Mouse (Mus musculus) CD4-positive, CD25-positive, alpha-beta regulatory T cell, adult 2 months (primary cell): ENCODE measurements around the gene Cog6.
A peak's percentile ranks its signal among the peaks of the same experiment; 100 is the strongest.

ENCODE experiments used
- DNase-seq: peaks from one replicate; pipeline ENCODE4 v3.0.0-alpha.2; 2012; ENCODE audit warnings: low read depth, low spot score

The Cog6 gene

GRCm38 (mm10) chr3:52962391-52962790 lies 54.6 kb downstream of the Cog6 start:
- no peak for DNase-seq

- DNase-seq, result peak; percentile 39
These were observed 55.4 kb downstream of the Cog6 start for GRCm38 (mm10) chr3:52961661-52962060.

- DNase-seq, result no peak
These were observed 56.1 kb downstream of the Cog6 start for GRCm38 (mm10) chr3:52960951-52961350.

- DNase-seq, result no peak
These were observed 58.5 kb downstream of the Cog6 start for GRCm38 (mm10) chr3:52958444-52959120.

GRCm38 (mm10) chr3:52957861-52958260 lies 59.2 kb downstream of the Cog6 start:
- DNase-seq, result no peak

- no peak for DNase-seq
These were observed 60.8 kb downstream of the Cog6 start for GRCm38 (mm10) chr3:52956236-52956635.

- no peak for DNase-seq
These were observed 61.5 kb downstream of the Cog6 start for GRCm38 (mm10) chr3:52955481-52956019.

GRCm38 (mm10) chr3:52954656-52955055 lies 62.4 kb downstream of the Cog6 start:
- DNase-seq, result peak; percentile 66

- DNase-seq, result no peak
These were observed 63.2 kb downstream of the Cog6 start for GRCm38 (mm10) chr3:52953831-52954230.

GRCm38 (mm10) chr3:52948824-52949223 lies 68.2 kb downstream of the Cog6 start:
- DNase-seq, result no peak

GRCm38 (mm10) chr3:52947444-52947843 lies 69.6 kb downstream of the Cog6 start:
- DNase-seq, result no peak

GRCm38 (mm10) chr3:52940832-52941468 lies 76.1 kb downstream of the Cog6 start:
- DNase-seq, result no peak

GRCm38 (mm10) chr3:52938398-52938797 lies 78.6 kb downstream of the Cog6 start:
- no peak for DNase-seq

GRCm38 (mm10) chr3:52937739-52938306 lies 79.2 kb downstream of the Cog6 start:
- DNase-seq, result no peak

GRCm38 (mm10) chr3:52931956-52932355 lies 85.1 kb downstream of the Cog6 start:
- DNase-seq, result no peak
